Mouse (Mus musculus) kidney, adult 2 months (tissue): ENCODE data around the gene Plscr2.

Experiments used
- CTCF ChIP-seq: fragments of 200-500 bp; conservative IDR thresholded peaks from 2 replicates; pipeline ENCODE4 v1.5.1; 2011; ENCODE audit warnings: low read depth, mild to moderate bottlenecking, control low read depth, low read length, moderate library complexity, mixed read lengths; ENCODE audit not compliant: insufficient read depth, insufficient read length
- POLR2A ChIP-seq: fragments of 200-500 bp; IDR thresholded peaks from one replicate; pipeline ENCODE4 v1.6.1; 2011; ENCODE audit warnings: low read depth, low read length, control low read depth

DNA sequence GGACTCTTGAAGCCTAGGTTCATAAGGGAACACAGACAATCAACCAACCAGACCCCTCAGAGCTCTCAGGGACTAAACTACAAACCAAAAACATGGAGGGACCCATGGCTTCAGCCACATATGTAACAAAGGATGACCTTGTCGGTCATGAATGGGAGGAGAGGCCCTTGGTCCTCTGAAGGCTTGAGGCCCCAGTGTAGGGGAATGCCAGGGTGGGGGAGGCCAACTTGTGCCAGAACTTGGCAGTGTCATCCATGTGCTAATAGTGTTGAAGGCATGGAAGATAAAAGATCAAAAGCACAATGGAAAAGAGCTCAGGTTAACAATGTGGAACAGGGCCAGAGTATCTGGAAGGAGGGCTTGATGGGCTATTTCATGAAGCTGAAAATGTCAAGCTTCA is 22.9 kb downstream of the Plscr2 start:
- no peak for TF ChIP-seq CTCF
- no peak for TF ChIP-seq POLR2A
